Mouse (Mus musculus) MEL (cell line): Measurements from ENCODE around the gene Tnf. TPM values are rescaled to one million over a fixed set of nuclear protein-coding genes. Genes with fewer than 3 reads are reported as not detected.

ENCODE experiments used
- DNase-seq: peaks from one replicate; pipeline ENCODE4 v3.0.0; 2011; ENCODE audit warnings: low read depth, low spot score
- H3K27ac ChIP-seq: 2 replicates; pipeline ENCODE4 v1.5.1; 2012; ENCODE audit warnings: low read depth, mild to moderate bottlenecking, control low read depth, low read length, moderate library complexity; ENCODE audit not compliant: control insufficient read depth
- H3K27me3 ChIP-seq, 2 experiments: fragments of 150-350 bp in 1 of 2; sonication (generic) in 1 of 2; 2 replicates each; pipeline ENCODE4 v1.6.1; 2012; ENCODE audit warnings: low read length in 2 of 2, mild to moderate bottlenecking in 2 of 2, improper control_type of control experiment in 1 of 2, moderate library complexity in 1 of 2; ENCODE audit not compliant: insufficient read depth in 2 of 2, control insufficient read depth in 1 of 2
- H3K36me3 ChIP-seq, 2 experiments: 2 replicates each; pipeline ENCODE4 v1.6.1; 2012 to 2014; ENCODE audit warnings: low read length in 2 of 2, improper control_type of control experiment in 1 of 2, inconsistent platforms in 1 of 2, mild to moderate bottlenecking in 1 of 2; ENCODE audit not compliant: insufficient read depth in 2 of 2, control insufficient read depth in 1 of 2
- H3K4me1 ChIP-seq, 2 experiments: fragments of 150-350 bp in 1 of 2; sonication (generic) in 1 of 2; 2 replicates each; pipeline ENCODE4 v1.6.1; 2012; ENCODE audit warnings: low read length in 2 of 2, improper control_type of control experiment in 1 of 2, mild to moderate bottlenecking in 1 of 2; ENCODE audit not compliant: insufficient read depth in 2 of 2, control insufficient read depth in 1 of 2
- H3K4me3 ChIP-seq, 2 experiments: fragments of 150-350 bp in 1 of 2; sonication (generic) in 1 of 2; 2 replicates each; pipeline ENCODE4 v1.5.1; 2012; ENCODE audit warnings: low read depth in 2 of 2, low read length in 2 of 2, mild to moderate bottlenecking in 2 of 2, moderate library complexity in 2 of 2, control low read depth in 1 of 2, improper control_type of control experiment in 1 of 2; ENCODE audit not compliant: control insufficient read depth in 1 of 2, insufficient read depth in 1 of 2
- H3K79me2 ChIP-seq: 2 replicates; pipeline ENCODE4 v1.6.1; 2012; ENCODE audit warnings: mild to moderate bottlenecking, low read length, moderate library complexity; ENCODE audit not compliant: control insufficient read depth, poor library complexity, insufficient read depth
- H3K9ac ChIP-seq: 2 replicates; pipeline ENCODE4 v1.6.1; 2012; ENCODE audit warnings: low read depth, mild to moderate bottlenecking, control low read depth, low read length, moderate library complexity; ENCODE audit not compliant: control insufficient read depth, poor library complexity, severe bottlenecking
- H3K9me3 ChIP-seq: fragments of 150-350 bp; sonication (generic); replicated peaks from 2 replicates; pipeline ENCODE4 v1.6.1; 2012; ENCODE audit warnings: mild to moderate bottlenecking, low read length, improper control_type of control experiment, moderate library complexity; ENCODE audit not compliant: insufficient read depth
- CHD2 ChIP-seq: IDR thresholded peaks from 2 replicates; pipeline ENCODE4 v1.6.1; 2011; ENCODE audit warnings: low read length, improper control_type of control experiment
- ELF1 ChIP-seq: IDR thresholded peaks from 2 replicates; pipeline ENCODE4 v1.6.1; 2014; ENCODE audit warnings: low read depth, mild to moderate bottlenecking, inconsistent platforms, low read length, improper control_type of control experiment, moderate library complexity
- EP300 ChIP-seq, 2 experiments: IDR thresholded peaks; 2 replicates each; pipeline ENCODE4 v1.6.1; 2011; ENCODE audit warnings: improper control_type of control experiment in 2 of 2, low read length in 2 of 2, low read depth in 1 of 2, mild to moderate bottlenecking in 1 of 2
- ETS1 ChIP-seq: IDR thresholded peaks from 2 replicates; pipeline ENCODE4 v1.6.1; 2012; ENCODE audit warnings: low read depth, mild to moderate bottlenecking, inconsistent platforms, low read length, improper control_type of control experiment, moderate library complexity
- KAT2A ChIP-seq: conservative IDR thresholded peaks from 2 replicates; pipeline ENCODE4 v1.6.1; 2012; ENCODE audit warnings: low read depth, low read length, improper control_type of control experiment, inconsistent platforms
- MEF2A ChIP-seq: IDR thresholded peaks from 2 replicates; pipeline ENCODE4 v1.6.1; 2014; ENCODE audit warnings: low read depth, mild to moderate bottlenecking, inconsistent platforms, low read length, improper control_type of control experiment; ENCODE audit not compliant: poor library complexity, insufficient replicate concordance, severe bottlenecking; ENCODE audit errors: extremely low read depth
- MXI1 ChIP-seq: IDR thresholded peaks from 2 replicates; pipeline ENCODE4 v1.6.1; 2011; ENCODE audit warnings: mild to moderate bottlenecking, low read depth, low read length, improper control_type of control experiment
- MYC ChIP-seq: IDR thresholded peaks from 2 replicates; pipeline ENCODE4 v1.6.1; 2011; ENCODE audit warnings: low read depth, mild to moderate bottlenecking, low read length, improper control_type of control experiment, moderate library complexity
- NELFE ChIP-seq: IDR thresholded peaks from 2 replicates; pipeline ENCODE4 v1.6.1; 2011; ENCODE audit warnings: low read depth, low read length, improper control_type of control experiment
- NRF1 ChIP-seq: IDR thresholded peaks from 2 replicates; pipeline ENCODE4 v1.6.1; 2014; ENCODE audit warnings: low read depth, mild to moderate bottlenecking, inconsistent platforms, low read length, improper control_type of control experiment, moderate library complexity; ENCODE audit not compliant: poor library complexity, insufficient read depth, severe bottlenecking
- POLR2AphosphoS2 ChIP-seq: IDR thresholded peaks from 2 replicates; pipeline ENCODE4 v1.6.1; 2011; ENCODE audit warnings: low read length, improper control_type of control experiment
- POLR2AphosphoS5 ChIP-seq: IDR thresholded peaks from 2 replicates; pipeline ENCODE4 v1.6.1; 2012; ENCODE audit warnings: low read depth, borderline replicate concordance, mild to moderate bottlenecking, inconsistent platforms, low read length, moderate library complexity, mixed read lengths
- SIN3A ChIP-seq: IDR thresholded peaks from 2 replicates; pipeline ENCODE4 v1.6.1; 2012; ENCODE audit warnings: low read length, improper control_type of control experiment, inconsistent platforms
- SMC3 ChIP-seq: IDR thresholded peaks from 2 replicates; pipeline ENCODE4 v1.6.1; 2011; ENCODE audit warnings: low read depth, low read length, improper control_type of control experiment
- TBP ChIP-seq: IDR thresholded peaks from 2 replicates; pipeline ENCODE4 v1.8.0; 2011; ENCODE audit warnings: low read depth, low read length, improper control_type of control experiment
- TCF12 ChIP-seq: IDR thresholded peaks from 2 replicates; pipeline ENCODE4 v1.6.1; 2014; ENCODE audit warnings: low read depth, mild to moderate bottlenecking, inconsistent platforms, low read length, improper control_type of control experiment, moderate library complexity
- USF1 ChIP-seq: IDR thresholded peaks from 2 replicates; pipeline ENCODE4 v1.6.1; 2014; ENCODE audit warnings: low read depth, mild to moderate bottlenecking, inconsistent platforms, low read length, improper control_type of control experiment, moderate library complexity
- USF2 ChIP-seq, 2 experiments: IDR thresholded peaks; 2 replicates each; pipeline ENCODE4 v1.6.1; 2011 to 2012; ENCODE audit warnings: improper control_type of control experiment in 2 of 2, low read length in 2 of 2, borderline replicate concordance in 1 of 2, inconsistent platforms in 1 of 2, low read depth in 1 of 2, mild to moderate bottlenecking in 1 of 2; ENCODE audit not compliant: insufficient read depth in 1 of 2
- ZC3H11A ChIP-seq: IDR thresholded peaks from 2 replicates; pipeline ENCODE4 v1.6.1; 2012; ENCODE audit warnings: low read depth, mild to moderate bottlenecking, inconsistent platforms, low read length, improper control_type of control experiment
- ZKSCAN1 ChIP-seq: IDR thresholded peaks from 2 replicates; pipeline ENCODE4 v1.6.1; 2012; ENCODE audit warnings: low read depth, mild to moderate bottlenecking, inconsistent platforms, low read length, improper control_type of control experiment, moderate library complexity
- ZMIZ1 ChIP-seq: IDR thresholded peaks from 2 replicates; pipeline ENCODE4 v1.6.1; 2012; ENCODE audit warnings: low read depth, mild to moderate bottlenecking, inconsistent platforms, low read length, improper control_type of control experiment, moderate library complexity
- ZNF384 ChIP-seq: IDR thresholded peaks from 2 replicates; pipeline ENCODE4 v1.6.1; 2012; ENCODE audit warnings: low read depth, mild to moderate bottlenecking, inconsistent platforms, low read length, improper control_type of control experiment
- polyA plus RNA-seq, 2 experiments: library from polyadenylated mRNA; stranded (reverse) in 1 of 2; unstranded in 1 of 2; fragments of >175 nt in 1 of 2; fragments of >200 nt in 1 of 2; gene quantifications; 2 replicates each; pipeline versions ENCODE4 v1.2.1 to v1.2.4; 2012; ENCODE audit warnings: low replicate concordance in 2 of 2, low read depth in 1 of 2; ENCODE audit not compliant: insufficient read length in 2 of 2, insufficient read depth in 1 of 2, missing spikeins in 1 of 2
- total RNA-seq: library from RNA; depleted of rRNA; stranded (reverse); fragments of 300-350 nt; gene quantifications from 2 replicates; pipeline ENCODE4 v1.2.3, GENCODE M21; 2012

The Tnf gene
- total and polyA plus RNA-seq, 3 experiments = 1.2 to 2.0 TPM; not detected in 1

DNA sequence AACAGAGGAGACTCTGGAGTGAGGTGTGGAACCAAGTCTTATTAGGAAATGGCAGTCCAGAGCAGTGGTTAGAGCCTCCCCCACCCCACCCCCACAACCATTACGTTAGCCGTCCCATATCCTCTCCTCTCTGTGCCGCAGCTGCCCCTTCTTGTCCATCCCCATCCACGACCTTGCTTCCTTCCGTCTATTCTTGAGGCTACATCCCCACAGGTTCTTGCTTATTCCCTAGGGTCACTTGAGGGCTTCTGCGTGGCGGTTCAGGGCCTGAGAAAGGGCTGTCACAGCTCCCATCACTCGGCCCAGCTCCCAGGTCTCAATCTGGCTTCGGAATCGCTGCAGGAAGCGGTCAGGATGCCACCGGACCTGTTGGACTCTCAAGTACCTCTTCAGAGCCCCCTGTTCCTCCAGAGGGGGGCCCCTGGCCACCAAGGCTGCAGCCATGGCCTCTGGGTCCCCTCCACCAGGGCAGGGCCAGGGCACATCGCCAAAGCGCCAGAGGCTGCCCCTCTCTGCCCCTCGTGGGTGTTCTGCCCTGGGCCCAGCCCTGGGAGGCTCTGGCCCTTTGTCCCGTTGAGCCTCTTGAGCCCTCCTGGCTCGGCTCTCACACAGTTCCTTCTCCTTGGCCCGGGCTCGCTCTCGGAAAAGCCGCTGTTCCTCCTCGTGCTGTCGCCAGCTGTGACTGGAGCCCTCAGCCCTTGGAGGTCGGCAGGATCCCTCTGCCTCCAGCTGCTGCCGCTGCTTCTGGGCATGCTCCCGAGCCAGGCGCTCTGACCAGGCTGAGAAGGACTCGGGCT lies 18.5 kb upstream of the Tnf start, which contains the start of gene Gm16181:
TSS of gene Gm16181 (plus strand) at position 679 of the 797 bp plus-strand sequence.
- Histone ChIP-seq H3K36me3 (peaks cover 0 to 27% of the 10 kb centered on the region in 2 experiments), H3K4me1 (peaks cover 6 to 30% of the 10 kb centered on the region in 2 experiments), H3K27ac (peak within 1 kb of the TSS; percentile 94), H3K9ac (peak within 1 kb of the TSS; percentile 17; the same call in 1 of the 2 replicates), H3K9me3 (no peaks in the 10 kb centered on the region), H3K79me2 (no peaks in the 10 kb centered on the region; the same call in 1 of the 2 replicates), H3K27me3 (no peaks in the 10 kb centered on the region), H3K4me3 (no peak within 1 kb of the TSS)
- TF ChIP-seq KAT2A (no peak), MEF2A (no peak), ELF1 (no peak), SMC3 (no peak), NRF1 (no peak), ZNF384 (no peak), ZC3H11A (no peak), USF2 (IDR thresholded peaks at IDR 0.05; ENCODE audit: borderline replicate concordance in 1 of 2, insufficient read depth in 1 of 2, low read depth in 1 of 2, low read length in 2 of 2) (no peak), TBP (no peak), ETS1 (no peak), MYC (no peak), NELFE (no peak), MXI1 (no peak), ZKSCAN1 (no peak), POLR2AphosphoS5 (no peak)
- DNase-seq = no peak

DNA sequence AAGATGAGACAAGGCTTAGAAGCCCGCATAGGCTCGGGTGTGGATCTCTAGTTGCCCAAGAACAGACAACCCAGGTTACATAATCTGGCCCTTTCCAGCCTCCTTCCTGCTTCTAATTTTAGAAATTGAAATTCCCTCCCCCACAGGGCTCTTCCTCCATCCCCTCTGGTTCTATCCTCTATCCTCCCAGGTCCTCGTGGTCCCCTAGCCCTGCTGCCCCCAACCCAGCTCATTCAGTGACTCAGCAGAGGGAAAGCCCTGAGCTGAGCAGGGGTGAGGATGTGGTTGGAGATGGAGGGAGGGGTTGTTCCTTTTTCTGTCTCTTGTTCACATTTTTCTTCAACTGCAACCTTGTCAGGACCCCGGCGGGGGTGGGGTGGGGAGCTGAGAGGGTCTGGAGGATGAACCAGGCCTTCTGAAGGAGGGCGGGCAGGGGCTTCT lies 17.8 kb upstream of the Tnf start:
- DNase-seq = peak; percentile 66
- no peaks in the 10 kb centered on the region for H3K27me3 ChIP-seq
- no peak overlapping the region; a peak in 1 of 4 replicates for H3K4me3 ChIP-seq
- no peaks in the 10 kb centered on the region; the same call in 1 of the 2 replicates for H3K79me2 ChIP-seq
- H3K9me3 ChIP-seq = no peaks in the 10 kb centered on the region
- peak overlapping the region; percentile 94 for H3K27ac ChIP-seq
- H3K9ac ChIP-seq = peak overlapping the region; percentile 17
- TF ChIP-seq USF1 = no peak
- peak; percentile 60; the same call in 1 of the 2 replicates for TF ChIP-seq ETS1
- TF ChIP-seq POLR2AphosphoS2 = no peak
- TF ChIP-seq SIN3A = 0 out of 2 replicates have a peak, but pooled peaks have one; percentile 12
- peak in 1 of 2 experiments; percentile 42; a peak in 1 of 4 replicates for TF ChIP-seq EP300 (IDR thresholded peaks at IDR 0.05; ENCODE audit: low read depth in 1 of 2, low read length in 2 of 2)
- no peak for TF ChIP-seq TCF12
- TF ChIP-seq CHD2 = no peak
- TF ChIP-seq NRF1 = no peak
- TF ChIP-seq ZMIZ1 = no peak
- peaks cover 0 to 27% of the 10 kb centered on the region in 2 experiments; a peak in 3 of 4 replicates for H3K36me3 ChIP-seq
- H3K4me1 ChIP-seq = peaks cover 6 to 30% of the 10 kb centered on the region in 2 experiments
